Mouse (Mus musculus) stomach, postnatal 0 days (tissue): ENCODE measurements around the gene Sugp1.

ENCODE experiments used
- CTCF ChIP-seq: IDR thresholded peaks from 2 replicates; pipeline ENCODE4 v1.5.1; 2016; ENCODE audit warnings: antibody characterized with exemption, low read depth, mild to moderate bottlenecking, moderate library complexity
- EP300 ChIP-seq: optimal IDR thresholded peaks from 2 replicates; pipeline ENCODE3; 2016; ENCODE audit warnings: antibody characterized with exemption

GRCm38 (mm10) chr8:70012763-70013162 is 29.9 kb upstream of the Sugp1 start:
- TF ChIP-seq CTCF, result peak; percentile 27; the same call in 1 of the 2 replicates
- no peak for TF ChIP-seq EP300
